Mouse (Mus musculus) E14TG2a.4 (cell line): ENCODE measurements around the gene Nr6a1.

Experiments used
- CTCF ChIP-seq: conservative IDR thresholded peaks from 2 replicates; pipeline ENCODE4 v1.5.1; 2014; ENCODE audit warnings: low read length
- POU5F1 ChIP-seq: IDR thresholded peaks from 2 replicates; pipeline ENCODE4 v1.6.1; 2014; ENCODE audit warnings: low read length, borderline replicate concordance

- TF ChIP-seq CTCF: no peak
- TF ChIP-seq POU5F1: no peak
These were observed 81.2 kb downstream of the Nr6a1 start for GRCm38 (mm10) chr2:38846319-38846718.
